Mouse (Mus musculus): ENCODE measurements around the gene Ubn1. TPM values are rescaled to one million over a fixed set of nuclear protein-coding genes. Genes with fewer than 3 reads are reported as not detected.

Gene Ubn1
- polyA plus RNA-seq, 1 experiment: 12.9 TPM

- H3K79me2 ChIP-seq (ENCODE audit: control insufficient read depth, insufficient read depth): peaks cover 30% of the 10 kb centered on the region
- H3K4me3 ChIP-seq: no peak overlapping the region
- TF ChIP-seq CEBPB (IDR thresholded peaks at IDR 0.05; ENCODE audit: insufficient read depth, poor library complexity, severe bottlenecking) (no peak), SRF (IDR thresholded peaks at IDR 0.05; ENCODE audit: control insufficient read depth, insufficient read length, low read depth) (no peak), E2F4 (IDR thresholded peaks at IDR 0.05; ENCODE audit: insufficient read depth) (no peak), MAX (IDR thresholded peaks at IDR 0.05; ENCODE audit: low read depth) (no peak)
- no peak overlapping the region for H3ac ChIP-seq (ENCODE audit: control insufficient read depth, insufficient read length)
- H3K27me3 ChIP-seq (ENCODE audit: control insufficient read depth, insufficient read depth, insufficient read length): no peaks in the 10 kb centered on the region
- peaks cover 51% of the 10 kb centered on the region for H3K36me3 ChIP-seq (ENCODE audit: control insufficient read depth, insufficient read depth)
- no peak overlapping the region for H3K4me2 ChIP-seq (ENCODE audit: low read depth)
Measured at GRCm38 (mm10) chr16:5045322-5045721, 4.5 kb upstream of the Ubn1 start.

- H3K27me3 ChIP-seq (ENCODE audit: control insufficient read depth, insufficient read depth, insufficient read length): no peaks in the 10 kb centered on the region
- peak overlapping the region; percentile 85 for H3K4me2 ChIP-seq (ENCODE audit: low read depth)
- H3K36me3 ChIP-seq (ENCODE audit: control insufficient read depth, insufficient read depth): peaks cover 19% of the 10 kb centered on the region
- H3K79me2 ChIP-seq (ENCODE audit: control insufficient read depth, insufficient read depth): peaks cover 52% of the 10 kb centered on the region
- TF ChIP-seq CEBPB (IDR thresholded peaks at IDR 0.05; ENCODE audit: insufficient read depth, poor library complexity, severe bottlenecking): no peak
- TF ChIP-seq TCF3 (IDR thresholded peaks at IDR 0.05; ENCODE audit: insufficient read length, low read depth): no peak
- TF ChIP-seq TCF12 (IDR thresholded peaks at IDR 0.05; ENCODE audit: insufficient read depth, poor library complexity, severe bottlenecking): no peak
- TF ChIP-seq POLR2A (IDR thresholded peaks at IDR 0.05; ENCODE audit: insufficient read length, low read depth): no peak
- no peak for TF ChIP-seq REST (IDR thresholded peaks at IDR 0.05; ENCODE audit: insufficient read depth, insufficient read length)
- no peak for TF ChIP-seq E2F4 (IDR thresholded peaks at IDR 0.05; ENCODE audit: insufficient read depth)
- TF ChIP-seq MYOD1 (IDR thresholded peaks at IDR 0.05; ENCODE audit: control insufficient read depth in 1 of 3, insufficient read length in 2 of 3, low read depth in 2 of 3): no peak
- TF ChIP-seq MAX (IDR thresholded peaks at IDR 0.05; ENCODE audit: low read depth): no peak
- no peak for TF ChIP-seq USF1 (IDR thresholded peaks at IDR 0.05; ENCODE audit: low read depth)
- H3ac ChIP-seq (ENCODE audit: control insufficient read depth, insufficient read length): peak overlapping the region; percentile 47
- peak overlapping the region; percentile 94 for H3K4me3 ChIP-seq
Measured at GRCm38 (mm10) chr16:5049182-5049773, 579 bp upstream of the Ubn1 start.

GRCm38 (mm10) chr16:5050251-5051110 lies 624 bp downstream of the Ubn1 start:
- Histone ChIP-seq H3K36me3 (ENCODE audit: control insufficient read depth, insufficient read depth) (peaks cover 20% of the 10 kb centered on the region), H3K4me3 (peak overlapping the region; percentile 94), H3ac (ENCODE audit: control insufficient read depth, insufficient read length) (peak overlapping the region; percentile 47), H3K27me3 (ENCODE audit: control insufficient read depth, insufficient read depth, insufficient read length) (no peaks in the 10 kb centered on the region), H3K79me2 (ENCODE audit: control insufficient read depth, insufficient read depth) (peaks cover 52% of the 10 kb centered on the region), H3K4me2 (ENCODE audit: low read depth) (peak overlapping the region; percentile 93)
- TF ChIP-seq E2F4 (IDR thresholded peaks at IDR 0.05; ENCODE audit: insufficient read depth): no peak
- TF ChIP-seq MYOD1 (IDR thresholded peaks at IDR 0.05; ENCODE audit: control insufficient read depth in 1 of 3, insufficient read length in 2 of 3, low read depth in 2 of 3): peak in 2 of 3 experiments; percentile 4 to 47
- peak in 1 of 3 experiments; percentile 1 for TF ChIP-seq MYOG (IDR thresholded peaks at IDR 0.05; ENCODE audit: control insufficient read depth in 1 of 3, insufficient read depth in 1 of 3, insufficient read length in 2 of 3, low read depth in 2 of 3)

GRCm38 (mm10) chr16:5058114-5058513 lies 8.3 kb downstream of the Ubn1 start:
- peaks cover 25% of the 10 kb centered on the region for H3K36me3 ChIP-seq (ENCODE audit: control insufficient read depth, insufficient read depth)
- H3ac ChIP-seq (ENCODE audit: control insufficient read depth, insufficient read length): no peak overlapping the region
- no peak overlapping the region for H3K4me3 ChIP-seq
- no peak overlapping the region for H3K4me2 ChIP-seq (ENCODE audit: low read depth)
- TF ChIP-seq POLR2AphosphoS2 (IDR thresholded peaks at IDR 0.05; ENCODE audit: insufficient read length, low read depth) (no peak), SRF (IDR thresholded peaks at IDR 0.05; ENCODE audit: control insufficient read depth, insufficient read length, low read depth) (no peak), CEBPB (IDR thresholded peaks at IDR 0.05; ENCODE audit: insufficient read depth, poor library complexity, severe bottlenecking) (no peak), E2F4 (IDR thresholded peaks at IDR 0.05; ENCODE audit: insufficient read depth) (no peak), TCF3 (IDR thresholded peaks at IDR 0.05; ENCODE audit: insufficient read length, low read depth) (no peak), POLR2A (IDR thresholded peaks at IDR 0.05; ENCODE audit: insufficient read length, low read depth) (no peak)
- peaks cover 4% of the 10 kb centered on the region for H3K79me2 ChIP-seq (ENCODE audit: control insufficient read depth, insufficient read depth)
- H3K27me3 ChIP-seq (ENCODE audit: control insufficient read depth, insufficient read depth, insufficient read length): no peaks in the 10 kb centered on the region

GRCm38 (mm10) chr16:5063472-5063871 lies 13.6 kb downstream of the Ubn1 start:
- H3ac ChIP-seq (ENCODE audit: control insufficient read depth, insufficient read length): no peak overlapping the region
- TF ChIP-seq MAX (IDR thresholded peaks at IDR 0.05; ENCODE audit: low read depth) (no peak), CEBPB (IDR thresholded peaks at IDR 0.05; ENCODE audit: insufficient read depth, poor library complexity, severe bottlenecking) (no peak), TCF3 (IDR thresholded peaks at IDR 0.05; ENCODE audit: insufficient read length, low read depth) (no peak), SRF (IDR thresholded peaks at IDR 0.05; ENCODE audit: control insufficient read depth, insufficient read length, low read depth) (no peak)
- no peak overlapping the region for H3K4me2 ChIP-seq (ENCODE audit: low read depth)
- H3K36me3 ChIP-seq (ENCODE audit: control insufficient read depth, insufficient read depth): peaks cover 42% of the 10 kb centered on the region
- H3K4me3 ChIP-seq: no peak overlapping the region
- H3K27me3 ChIP-seq (ENCODE audit: control insufficient read depth, insufficient read depth, insufficient read length): no peaks in the 10 kb centered on the region
- peaks cover 4% of the 10 kb centered on the region for H3K79me2 ChIP-seq (ENCODE audit: control insufficient read depth, insufficient read depth)

All from myocyte (in vitro differentiated cells).